Mouse (Mus musculus): ENCODE measurements around the gene Spsb3. TPM values are rescaled to one million over a fixed set of nuclear protein-coding genes. Genes with fewer than 3 reads are reported as not detected.
A peak's percentile ranks its signal among the peaks of the same experiment; 100 is the strongest.

Gene Spsb3
- polyA plus RNA-seq, 3 experiments from 2014 or later, result 48.5 to 53.2 (median 49.1) TPM

DNA sequence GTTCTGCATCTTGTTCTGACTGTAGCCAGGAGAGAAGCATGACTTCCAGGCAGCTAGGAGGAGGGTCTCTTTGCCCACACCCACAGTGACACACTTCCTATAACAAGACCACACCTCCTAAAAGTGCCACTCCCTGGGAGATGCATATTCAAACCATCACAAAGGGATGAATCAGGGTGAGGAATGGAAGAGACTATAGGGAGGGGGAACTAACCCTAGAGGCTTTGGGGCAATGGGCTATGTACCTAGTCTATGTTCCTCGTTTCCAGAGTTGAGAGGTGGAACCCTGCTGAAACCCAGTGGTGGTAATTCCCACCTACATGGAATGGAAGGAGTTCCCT, 12.1 kb upstream of the Spsb3 start:
- no peak for ATAC-seq

DNA sequence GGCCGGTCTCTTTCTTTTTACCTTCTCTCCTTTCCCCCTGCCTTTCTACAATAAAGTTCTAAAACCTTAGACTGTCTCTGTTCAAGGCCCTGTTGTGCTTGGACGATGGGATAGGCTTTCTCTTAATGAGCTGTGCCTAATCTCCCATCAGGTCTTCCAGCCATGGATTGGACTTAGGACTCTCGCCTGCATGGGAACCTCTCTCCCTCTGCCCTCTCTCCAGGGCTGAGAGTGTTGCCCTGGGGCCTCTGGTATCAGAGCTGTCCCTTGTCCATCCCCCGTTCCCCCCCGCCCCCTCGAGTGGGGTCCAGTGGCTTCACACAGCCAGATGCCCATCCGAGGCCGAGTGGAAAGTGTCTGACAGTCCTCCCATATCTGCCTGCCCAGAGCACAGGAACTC, 11.5 kb upstream of the Spsb3 start:
- no peak for ATAC-seq

DNA sequence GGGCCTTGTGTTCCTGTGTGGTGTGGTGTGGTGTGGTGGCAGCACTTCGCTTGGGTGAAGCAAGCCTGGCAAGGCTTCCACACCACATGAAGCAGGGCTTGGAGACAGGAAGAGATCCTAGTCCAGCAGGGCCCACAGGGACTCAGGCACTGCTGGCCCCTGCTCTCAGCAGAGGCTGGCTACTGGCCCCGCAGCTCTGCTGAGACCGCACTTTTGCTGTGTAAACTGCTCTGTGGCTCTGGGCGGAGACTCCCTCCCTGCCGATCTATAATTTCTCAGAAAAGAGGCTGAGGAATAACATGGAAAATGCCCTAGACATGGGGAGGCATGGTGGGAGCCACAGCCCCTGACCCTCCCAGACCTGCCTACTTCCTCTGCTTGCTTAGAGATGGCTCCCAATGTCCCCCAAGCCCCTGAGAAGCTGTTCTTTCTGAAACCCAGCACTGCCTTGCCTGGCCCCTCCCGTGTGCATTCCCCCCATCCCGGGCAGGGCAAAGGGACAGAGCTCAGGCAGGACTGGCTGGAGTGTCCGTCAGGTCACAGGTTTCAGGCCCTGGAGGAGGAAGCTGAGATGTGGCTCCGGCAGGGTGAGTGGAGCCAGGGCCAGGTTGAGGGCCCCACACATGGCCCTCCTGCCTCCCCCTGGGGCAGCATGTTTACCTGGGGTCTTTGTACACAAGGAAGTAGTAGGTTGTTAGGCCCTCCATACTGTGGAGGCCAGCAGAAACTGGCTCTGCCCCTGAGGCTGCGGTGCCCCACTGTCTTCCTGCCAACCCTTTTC, 8.9 kb upstream of the Spsb3 start:
- ATAC-seq, result no peak

DNA sequence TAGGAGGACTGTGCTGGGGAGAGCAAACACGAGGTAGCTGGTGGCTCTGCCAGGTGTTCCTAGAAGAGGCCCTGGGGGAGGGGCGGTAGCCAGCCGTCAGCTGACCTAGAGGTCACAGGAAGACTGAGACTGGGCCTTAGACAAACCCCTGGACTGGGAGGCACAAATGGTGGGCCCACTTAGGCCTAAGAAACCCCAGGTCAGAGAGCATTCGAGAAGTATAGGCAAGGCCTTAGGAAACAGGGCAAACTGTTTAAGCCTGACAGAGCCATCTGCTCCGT, 8.4 kb upstream of the Spsb3 start:
- no peak for ATAC-seq

DNA sequence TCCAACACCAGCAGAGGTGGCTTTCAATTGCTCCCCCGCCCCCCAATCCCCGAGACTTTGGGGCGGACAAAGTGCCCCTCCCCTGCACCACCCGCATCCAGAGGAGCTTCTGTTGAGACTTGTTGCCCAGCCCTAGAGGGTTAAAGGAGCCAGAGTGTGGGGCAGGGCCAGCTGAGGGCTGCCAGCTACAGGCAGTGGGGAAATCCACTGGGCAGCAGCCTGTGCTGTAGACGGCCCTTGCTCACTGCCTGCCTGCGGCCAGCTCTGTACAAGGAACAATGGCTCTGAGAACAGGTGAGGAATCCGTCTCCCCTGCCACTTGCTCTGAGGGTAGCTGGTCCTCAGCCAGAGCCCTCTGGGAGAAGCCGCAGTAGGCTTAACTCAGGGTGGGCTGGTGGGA, 7.9 kb upstream of the Spsb3 start:
- ATAC-seq, result no peak

DNA sequence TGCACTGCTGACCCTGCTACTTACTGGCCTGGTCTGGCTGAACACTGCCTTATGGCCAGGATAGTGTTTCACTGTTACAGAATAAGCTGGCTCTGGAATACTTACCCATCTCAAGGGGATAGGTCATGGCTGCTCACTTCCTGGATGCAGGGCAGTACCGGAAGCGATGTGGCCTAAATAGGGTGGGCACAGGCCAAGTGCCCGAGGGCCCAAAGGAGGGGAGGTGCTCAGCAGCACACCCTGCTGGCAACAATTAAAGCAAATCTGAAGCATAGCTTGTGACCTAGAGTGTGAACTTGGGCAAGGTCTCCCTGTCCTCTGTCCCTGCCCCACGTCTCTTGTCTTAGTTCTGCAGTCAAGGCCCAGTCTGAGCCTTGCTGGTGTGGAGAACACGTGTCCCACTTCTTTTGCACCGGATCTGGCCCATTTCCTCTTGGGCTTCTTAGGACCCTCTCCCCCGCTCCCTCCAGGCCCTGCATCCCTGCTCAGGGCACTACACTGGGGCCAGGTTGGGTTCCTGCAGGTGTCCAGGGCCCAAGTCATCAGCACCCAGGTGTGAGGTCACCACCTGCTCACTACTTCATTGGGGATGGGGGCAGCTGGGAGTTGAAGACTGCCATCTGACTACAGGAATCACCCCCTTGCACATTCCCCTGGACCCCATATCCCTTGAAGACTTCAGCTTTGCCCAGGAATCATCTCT, 4.6 kb upstream of the Spsb3 start:
- ATAC-seq, result no peak

DNA sequence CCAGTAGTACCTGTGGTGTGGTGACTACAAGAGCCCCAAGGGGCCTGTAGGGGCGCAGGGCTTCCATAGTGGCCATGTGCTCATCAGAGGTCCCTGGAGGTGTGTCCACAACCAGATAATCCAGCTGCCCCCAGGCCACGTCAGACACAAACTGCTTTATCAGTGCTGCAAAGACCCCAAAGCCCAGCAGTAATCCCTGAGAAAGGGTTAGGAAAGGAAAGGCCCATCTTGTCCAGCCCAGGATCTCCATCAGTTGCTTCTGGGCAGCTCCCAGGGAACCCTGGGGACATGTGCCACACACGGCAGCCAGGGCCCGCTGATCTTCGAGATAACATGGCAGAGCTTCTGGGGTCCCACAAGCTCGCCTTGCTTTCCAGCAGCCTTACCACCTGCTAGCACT, 2.1 kb upstream of the Spsb3 start:
- ATAC-seq, result no peak

DNA sequence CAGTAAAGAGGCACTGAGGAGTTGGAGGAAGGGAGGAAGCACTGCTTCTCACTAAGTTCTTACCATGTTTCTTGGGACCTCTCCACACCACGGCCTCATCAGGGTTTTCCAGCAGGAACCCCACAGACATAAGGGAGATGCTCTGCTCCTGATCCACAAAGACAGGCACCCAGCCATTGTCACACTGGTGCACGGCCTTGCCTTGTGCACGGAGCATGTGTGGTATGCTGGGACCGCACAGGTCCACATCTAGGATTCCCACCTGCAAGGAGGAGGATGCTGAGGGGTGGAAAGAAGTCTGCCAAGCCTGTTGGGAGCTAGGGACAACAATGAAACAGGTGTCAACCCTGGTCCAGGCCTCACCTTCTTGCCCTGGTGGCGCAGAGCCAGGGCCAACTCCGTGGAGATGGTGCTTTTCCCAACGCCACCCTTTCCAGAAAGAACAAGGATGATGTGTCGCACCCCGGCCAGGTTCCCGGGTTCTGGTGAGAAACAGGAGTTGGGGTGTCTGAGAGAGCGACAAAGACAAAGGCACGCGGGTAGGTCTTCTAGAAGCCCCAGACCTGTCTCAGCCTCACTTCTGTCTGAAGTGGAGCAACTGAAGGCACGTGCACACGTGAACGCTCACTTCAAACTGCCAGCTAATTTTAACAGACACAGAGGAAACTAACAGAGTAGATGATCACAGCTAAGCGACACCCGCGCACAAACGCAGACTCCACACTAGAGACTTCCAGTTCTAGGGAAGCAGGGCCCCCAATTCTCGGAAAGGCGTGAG, 898 bp upstream of the Spsb3 start:
- no peak for ATAC-seq

DNA sequence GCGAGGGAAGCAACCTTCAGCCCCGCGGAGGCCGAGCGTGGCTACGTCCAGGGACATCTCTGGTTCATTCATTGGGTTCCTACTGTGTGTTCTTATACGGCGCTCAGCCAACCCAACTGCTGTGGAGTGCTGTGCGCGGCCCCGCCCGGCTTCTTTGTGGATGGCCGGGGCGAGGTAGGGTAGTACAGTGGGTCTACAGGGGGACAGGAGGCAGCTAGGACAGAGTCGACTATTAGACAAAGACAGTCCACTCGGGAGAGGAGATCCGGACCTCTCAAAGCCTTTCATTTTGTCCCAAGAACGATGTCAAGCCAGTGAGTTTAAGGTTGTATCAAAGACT, 459 bp downstream of the Spsb3 start:
- peak; percentile 7 for ATAC-seq

DNA sequence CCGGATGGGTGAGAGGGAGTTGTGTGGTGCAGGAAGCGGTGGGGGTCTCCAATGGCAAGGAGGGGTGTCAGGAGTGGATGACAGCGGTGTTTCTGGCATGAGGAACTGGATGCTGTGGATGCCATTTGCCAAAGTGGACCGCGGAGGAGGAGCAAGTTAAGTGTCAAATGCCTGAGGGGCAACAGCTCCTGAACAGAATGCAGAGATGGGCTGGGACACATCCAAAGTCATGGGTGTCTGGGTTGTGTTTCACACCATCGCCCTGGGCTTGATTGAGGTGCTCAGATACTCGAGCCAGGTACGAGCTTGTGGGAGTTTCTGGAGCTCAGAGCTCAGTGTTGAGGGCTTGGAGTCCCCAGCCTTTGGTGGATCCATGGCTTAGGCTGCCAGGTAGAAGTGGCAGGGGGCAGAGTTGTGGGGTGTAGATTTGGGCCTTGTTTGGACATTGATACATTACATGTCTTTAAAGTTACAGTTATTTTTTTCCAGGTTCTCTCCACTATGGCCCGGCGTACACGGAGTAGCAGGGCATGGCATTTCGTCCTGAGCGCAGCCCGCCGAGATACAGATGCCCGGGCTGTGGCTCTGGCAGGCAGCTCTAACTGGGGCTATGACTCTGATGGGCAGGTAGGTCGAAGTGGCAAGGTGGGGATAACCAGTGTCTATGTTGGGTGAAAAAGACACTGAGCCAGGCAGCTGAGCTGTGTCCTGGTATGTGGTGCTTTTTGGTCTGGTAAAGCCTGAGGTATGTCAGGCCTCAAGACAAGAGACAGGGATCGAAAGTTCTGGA, 1.0 kb downstream of the Spsb3 start:
- peak; percentile 25 for ATAC-seq

DNA sequence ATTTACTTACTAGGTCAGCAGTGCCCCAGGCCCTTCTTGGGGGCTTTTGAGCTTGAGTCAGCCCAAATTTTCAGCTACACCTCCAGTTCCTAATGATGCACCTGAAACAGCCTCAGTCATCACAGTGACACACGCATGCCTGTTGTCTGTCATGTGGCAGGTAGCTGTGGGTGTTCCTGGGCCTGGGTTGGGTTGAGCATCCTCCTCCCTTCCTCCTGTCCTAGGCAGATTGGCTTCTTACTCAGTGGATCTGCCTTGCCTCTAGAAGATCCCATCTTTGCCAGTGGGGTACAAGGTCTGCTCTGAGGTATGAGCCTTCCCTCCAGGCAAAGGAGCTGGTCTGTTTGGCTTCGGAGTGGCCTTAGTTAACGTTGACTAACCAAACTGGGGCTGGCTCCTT, 2.4 kb downstream of the Spsb3 start:
- no peak for ATAC-seq

DNA sequence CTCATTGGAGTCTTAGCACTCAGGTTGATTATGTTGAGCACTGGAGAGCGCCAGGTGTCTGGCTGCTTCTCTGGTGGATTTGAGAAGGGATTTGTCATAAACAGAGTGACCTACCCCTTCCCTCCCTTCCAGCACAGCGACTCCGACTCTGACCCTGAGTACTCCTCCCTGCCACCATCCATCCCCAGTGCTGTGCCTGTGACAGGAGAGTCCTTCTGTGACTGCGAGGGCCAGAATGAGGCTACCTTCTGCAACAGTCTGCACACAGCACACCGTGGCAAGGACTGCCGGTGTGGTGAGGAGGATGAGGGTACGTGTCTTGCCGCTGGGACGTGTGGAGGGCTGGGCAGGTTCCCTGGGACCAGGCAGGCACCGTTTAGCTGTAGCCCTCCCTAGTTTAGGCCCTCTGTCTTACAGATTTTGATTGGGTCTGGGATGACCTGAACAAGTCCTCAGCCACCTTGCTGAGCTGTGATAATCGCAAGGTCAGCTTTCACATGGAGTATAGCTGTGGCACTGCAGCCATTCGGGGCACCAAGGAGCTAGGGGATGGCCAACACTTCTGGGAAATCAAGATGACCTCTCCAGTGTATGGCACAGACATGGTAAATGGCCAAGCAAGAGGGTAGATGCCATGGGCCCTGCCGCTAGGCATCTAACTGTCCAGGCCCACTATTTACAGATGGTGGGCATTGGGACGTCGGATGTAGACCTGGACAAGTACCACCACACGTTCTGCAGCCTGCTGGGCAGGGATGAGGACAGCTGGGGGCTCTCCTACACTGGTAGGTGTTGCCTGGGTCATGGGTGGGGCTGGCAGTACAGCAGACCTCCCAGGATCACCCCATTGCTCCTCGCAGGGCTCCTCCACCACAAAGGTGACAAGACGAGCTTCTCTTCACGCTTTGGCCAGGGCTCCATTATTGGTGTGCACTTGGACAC, 4.0 kb downstream of the Spsb3 start:
- no peak for ATAC-seq

DNA sequence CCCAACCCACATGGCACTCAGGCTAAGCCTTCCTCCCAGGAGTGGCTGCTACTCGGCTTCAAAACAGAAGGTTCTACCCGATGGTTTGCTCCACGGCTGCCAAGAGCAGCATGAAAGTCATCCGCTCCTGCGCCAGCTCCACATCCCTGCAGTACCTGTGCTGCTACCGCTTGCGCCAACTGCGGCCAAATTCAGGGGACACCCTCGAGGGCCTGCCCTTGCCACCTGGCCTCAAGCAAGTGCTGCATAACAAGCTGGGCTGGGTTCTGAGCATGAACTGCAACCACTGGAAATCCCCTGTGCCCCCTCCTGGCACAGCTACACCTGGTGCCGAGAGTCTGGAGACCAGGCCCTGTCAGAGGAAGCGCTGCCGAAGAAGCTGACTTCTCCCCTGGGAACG, 4.9 kb downstream of the Spsb3 start:
- ATAC-seq, result no peak

DNA sequence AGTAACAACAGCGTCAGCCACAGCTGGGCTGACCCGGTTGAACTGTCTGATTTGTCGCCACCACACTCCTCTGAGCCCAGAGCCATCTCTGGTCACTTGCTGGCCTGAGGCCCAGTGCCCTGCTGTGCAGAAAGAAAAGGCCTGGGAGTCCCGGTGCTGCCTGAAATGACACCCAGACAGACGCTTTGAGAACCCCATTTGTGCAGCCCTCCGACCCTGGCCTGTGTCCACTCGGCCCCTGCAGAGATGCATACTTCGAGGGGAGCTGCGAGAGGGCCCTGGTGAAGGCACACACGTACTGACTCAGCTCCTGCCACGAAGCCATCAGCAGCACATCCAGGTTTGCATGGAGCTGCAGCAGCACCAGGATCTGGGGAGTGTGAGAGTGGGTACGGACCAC, 6.3 kb downstream of the Spsb3 start:
- no peak for ATAC-seq

DNA sequence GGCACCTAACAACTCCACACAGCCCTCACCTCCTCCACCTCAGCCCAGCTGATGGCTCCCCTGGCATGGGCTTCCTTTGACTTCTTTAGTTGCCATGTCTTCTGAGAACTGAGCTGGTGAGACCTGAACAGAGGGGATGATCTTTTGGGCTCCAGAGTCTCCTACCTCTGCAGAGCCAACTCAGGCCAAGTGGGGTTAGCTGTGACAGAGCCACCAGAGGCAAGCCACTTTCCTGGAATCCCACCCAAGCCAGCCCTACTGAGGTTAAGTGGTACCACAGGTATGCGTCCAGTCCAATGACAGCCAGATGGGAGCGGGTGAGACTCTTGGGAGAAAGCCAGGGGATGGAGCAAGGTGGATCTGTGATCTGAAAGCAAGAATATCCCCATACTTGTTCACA, 6.8 kb downstream of the Spsb3 start:
- ATAC-seq, result no peak

DNA sequence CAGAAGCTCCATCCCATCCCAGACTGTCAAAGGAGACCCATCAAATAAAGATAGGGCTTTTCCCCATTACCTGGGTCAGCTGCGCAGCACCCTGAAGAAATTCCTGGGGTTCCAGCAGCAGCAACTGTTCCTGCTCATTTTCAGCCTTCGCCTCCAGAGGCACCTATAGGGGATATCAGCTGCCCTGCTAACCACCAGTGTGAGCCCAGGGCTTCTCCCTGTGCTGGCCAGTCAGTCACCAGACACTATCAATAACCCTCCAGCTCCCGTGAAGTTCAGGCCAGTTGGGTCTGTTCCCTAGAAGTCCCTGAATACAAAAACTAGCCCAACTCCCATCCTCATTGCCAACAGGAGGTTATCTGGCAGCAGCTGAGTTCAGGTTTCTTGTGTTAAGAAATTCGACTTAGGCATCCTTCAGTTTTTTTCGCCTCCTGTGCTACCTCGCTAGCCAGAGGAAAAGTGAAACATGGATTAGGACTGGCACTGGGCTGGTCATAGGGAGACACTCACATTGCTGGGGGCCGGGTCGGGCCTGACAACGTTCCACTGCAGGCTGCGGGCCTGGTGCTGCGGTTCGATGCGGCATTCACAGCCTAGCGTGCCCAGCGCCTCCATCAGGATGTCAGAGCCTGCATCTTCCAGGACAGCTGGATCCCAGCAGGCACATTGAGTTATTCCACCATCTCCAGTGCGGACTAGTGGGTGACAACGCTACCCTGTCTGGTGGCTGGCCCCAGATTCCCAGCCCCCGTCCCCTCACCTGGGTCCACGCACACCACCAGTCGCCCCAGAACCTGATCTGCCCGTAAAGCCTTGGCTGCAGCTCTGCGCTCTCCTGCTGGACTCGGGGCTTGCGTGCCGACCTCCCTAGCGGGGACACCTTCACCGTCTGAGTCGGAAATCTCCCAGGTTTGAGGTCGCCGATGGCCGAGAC, 7.9 kb downstream of the Spsb3 start:
- ATAC-seq, result no peak

DNA sequence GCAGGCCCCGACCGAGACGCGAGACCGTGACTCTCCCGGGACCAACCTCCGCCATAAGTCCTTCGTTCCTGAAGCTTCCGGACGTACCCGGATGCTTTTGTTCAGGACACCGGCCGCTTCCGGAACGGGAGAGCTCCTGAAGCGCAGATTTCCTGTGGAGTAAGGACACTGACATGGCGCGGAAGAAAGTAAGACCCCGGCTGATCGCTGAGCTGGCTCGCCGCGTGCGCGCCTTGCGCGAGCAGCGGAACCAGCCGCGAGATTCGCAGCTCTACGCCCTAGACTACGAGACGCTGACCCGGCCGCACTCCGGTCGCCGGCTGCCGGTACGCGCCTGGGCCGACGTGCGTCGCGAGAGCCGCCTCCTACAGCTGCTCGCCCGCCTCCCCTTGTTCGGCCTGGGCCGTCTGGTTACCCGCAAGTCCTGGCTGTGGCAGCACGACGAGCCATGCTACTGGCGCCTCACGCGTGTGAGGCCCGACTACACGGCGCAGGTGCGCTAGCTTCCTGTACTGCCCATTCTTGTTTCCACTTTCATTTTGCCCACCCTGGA, 8.6 kb downstream of the Spsb3 start, which contains the start of the genes Eme2 and Mrps34:
Gene Eme2, minus strand, starts transcription at position 93 of the 553 bp plus-strand sequence.
Gene Mrps34, plus strand, starts transcription at position 122 of the 553 bp plus-strand sequence.
- ATAC-seq, result peak; percentile 71

DNA sequence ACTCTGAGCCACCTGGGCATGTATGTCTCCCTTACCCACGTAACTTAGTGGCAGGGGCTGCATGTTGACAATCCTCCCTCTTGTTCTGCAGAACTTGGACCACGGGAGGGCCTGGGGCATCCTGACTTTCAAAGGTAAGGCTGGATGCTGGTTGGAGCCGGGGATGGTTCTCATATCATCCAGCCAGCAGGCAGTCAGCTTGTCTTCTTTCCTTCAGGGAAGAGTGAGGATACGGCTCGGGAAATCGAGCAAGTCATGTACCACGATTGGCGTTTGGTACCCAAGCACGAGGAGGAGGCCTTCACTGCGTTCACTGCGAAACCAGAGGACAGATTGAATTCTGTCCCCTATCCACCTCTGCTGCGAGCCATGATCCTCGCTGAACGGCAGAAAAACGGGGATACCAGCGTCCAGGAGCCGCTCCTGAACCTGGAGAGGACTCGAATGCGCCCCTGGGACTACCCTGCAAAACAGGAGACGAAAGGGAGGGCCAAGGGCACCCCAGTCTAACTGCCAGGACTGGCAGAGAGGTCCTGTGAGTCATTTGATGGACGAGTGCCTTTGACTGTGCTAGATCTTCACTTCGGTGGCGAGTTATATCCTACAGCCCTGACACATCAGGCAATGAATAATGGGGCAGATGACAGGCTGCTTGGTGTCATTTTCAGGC, 9.3 kb downstream of the Spsb3 start:
- no peak for ATAC-seq

DNA sequence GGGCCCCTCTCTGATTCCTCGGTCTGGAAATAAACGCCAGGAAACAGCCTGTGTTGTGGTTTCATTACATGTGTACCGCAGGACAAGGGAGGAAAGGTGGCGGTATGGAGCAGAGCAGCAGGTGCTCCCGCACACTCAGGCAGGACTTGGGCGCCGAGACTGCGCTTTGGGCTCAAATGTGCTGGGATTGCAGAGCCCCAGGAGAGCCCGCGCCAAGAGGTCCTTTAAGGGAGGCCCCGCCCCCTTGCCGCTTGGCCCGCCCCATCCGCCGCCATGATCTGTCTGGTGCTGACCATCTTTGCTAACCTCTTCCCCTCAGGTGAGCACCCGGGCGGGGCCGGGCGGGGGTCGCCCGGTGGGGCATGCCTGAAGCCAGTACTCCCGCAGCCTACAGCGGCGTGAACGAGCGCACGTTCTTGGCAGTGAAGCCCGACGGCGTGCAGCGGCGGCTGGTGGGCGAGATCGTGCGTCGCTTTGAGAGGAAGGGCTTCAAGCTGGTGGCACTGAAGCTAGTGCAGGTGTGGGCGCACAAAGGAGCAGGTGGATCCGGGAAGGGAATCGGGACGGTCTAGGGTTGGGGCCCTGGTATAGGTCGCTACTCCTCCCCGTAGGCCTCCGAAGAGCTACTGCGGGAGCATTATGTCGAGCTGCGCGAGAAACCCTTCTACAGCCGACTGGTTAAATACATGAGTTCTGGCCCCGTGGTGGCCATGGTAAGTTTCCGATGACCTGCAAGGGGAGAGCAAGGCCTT, 10.0 kb downstream of the Spsb3 start, which contains the start of gene Nme3:
Gene Nme3, plus strand, starts transcription at position 260 of the 752 bp plus-strand sequence.
- peak; percentile 35 for ATAC-seq

Measured in inflammation-experienced regulatory T-cells, adult 6 months (primary cell).